Mouse (Mus musculus) regulatory T cell (primary cell): ENCODE measurements around the gene Rin2.

Experiments used
- in situ Hi-C: fragments of 300-600 bp; cut with MboI, MseI; formaldehyde crosslinking; loops from one replicate; pipeline ENCODE4 v1.15.1; 2025; ENCODE audit warnings: high pct_unique_total_duplicates

Gene Rin2

DNA sequence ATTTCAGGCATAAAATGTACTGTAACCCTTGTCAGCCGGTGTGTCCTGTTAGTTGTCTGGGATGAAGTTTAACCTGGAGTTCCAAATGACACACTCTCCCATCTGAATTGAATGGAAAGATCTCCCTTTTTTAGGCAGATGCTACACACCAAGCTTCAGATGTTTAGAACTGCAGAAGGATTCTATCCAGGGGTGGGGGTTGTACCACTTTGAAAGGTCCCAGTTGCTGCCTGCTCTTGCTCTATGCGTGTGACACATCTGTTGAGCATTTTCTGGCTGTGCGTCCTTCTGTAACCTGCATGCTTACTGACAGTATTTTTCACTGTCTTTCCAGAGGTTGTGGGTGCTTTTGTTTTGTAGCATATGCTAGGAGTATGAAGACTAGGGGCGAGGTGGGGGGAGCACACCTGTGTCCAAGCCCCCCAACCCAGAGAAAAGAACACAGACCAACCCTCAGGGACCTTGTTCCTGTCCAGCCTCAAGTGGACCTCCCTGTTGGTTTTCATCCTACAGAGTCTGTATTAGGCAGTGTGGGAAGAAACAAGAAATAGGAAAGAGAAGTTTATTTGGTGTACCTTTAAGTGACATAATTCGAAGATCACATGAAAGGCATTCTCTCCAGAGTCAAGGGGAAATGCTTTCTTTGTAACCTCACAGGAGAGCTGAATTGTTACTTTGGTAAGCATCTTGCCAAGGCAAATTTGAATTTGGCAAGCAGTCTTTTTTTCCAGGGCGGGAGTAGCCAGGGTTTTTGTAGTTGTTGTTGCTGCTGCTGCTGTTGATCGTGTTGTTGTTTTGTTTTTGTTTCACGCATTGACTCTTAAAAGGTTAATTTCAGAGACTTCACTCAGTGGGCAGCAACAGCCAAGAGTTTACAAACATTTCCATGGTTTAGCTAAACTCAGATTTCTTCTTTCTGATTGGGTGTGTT, 186.4 kb downstream of the Rin2 start:
- in situ Hi-C loops = no loop called here

DNA sequence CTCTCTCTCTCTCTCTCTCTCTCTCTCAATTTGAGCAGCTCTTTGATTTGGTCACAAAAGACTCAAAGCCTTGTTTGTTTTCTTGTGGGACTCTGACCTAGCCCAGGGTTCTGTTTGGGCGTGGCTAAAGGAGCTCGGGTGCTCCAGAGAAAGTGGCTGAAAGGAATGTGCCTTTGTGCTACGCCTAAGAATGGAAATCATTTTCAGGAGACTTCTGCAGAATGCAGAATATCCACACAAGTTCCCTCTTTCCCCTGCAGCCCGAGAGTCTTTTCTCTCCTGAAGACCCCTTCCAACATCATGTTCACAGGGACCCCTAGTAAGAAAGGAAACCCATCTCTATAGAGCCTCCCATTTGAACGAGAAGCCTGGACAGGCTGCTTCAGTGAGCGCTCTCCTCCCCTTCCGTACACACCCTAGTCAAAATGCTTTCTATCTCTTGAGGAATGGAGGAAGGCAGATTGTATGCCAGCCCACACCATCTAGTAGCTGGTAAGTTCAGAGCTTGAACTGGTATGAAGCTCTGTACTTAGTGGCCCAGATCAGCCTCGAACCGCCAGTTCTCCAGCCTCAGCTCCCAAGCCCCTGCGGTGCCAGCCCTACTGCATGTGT, 187.3 kb downstream of the Rin2 start:
- in situ Hi-C loops = no loop called here

DNA sequence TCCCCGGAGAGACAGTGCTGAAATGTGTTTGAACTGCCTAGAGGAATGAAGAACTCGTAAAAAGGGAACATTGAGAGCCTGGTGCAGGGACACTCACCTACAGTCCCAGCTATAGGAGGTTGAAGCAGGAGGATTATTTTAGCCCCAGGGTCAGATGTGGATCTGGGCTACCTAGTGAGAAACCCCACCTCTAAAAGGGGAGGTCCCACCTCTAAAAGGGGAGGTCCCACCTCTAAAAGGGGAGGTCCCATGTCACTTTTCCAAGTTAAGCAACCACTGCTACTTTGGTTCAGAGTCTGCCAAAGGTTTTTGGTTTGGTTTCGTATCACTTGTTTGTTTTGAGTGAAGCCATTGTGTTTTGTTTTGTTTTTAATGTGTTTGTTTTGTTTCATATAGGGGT, 190.3 kb downstream of the Rin2 start:
- in situ Hi-C loops = no loop called here

DNA sequence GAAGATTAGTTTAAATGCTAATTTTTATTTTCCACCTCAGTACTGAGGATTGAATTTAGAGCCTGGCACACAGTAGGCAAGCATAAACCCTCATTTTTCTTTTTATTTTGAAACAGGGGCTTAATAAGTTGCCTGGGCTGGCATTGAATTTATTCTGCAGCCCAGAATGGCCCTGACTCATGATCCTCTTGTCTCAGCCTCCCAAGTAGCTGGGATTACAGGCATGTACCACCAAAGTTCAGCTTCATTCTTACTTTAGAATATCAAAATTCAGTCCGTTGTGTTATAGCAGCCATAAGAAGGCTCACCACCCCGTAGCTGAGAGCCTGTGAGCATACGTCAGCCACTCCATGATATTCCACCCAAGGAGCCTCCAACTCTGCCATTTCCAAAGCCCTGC, 191.2 kb downstream of the Rin2 start:
- in situ Hi-C loops = no loop called here

DNA sequence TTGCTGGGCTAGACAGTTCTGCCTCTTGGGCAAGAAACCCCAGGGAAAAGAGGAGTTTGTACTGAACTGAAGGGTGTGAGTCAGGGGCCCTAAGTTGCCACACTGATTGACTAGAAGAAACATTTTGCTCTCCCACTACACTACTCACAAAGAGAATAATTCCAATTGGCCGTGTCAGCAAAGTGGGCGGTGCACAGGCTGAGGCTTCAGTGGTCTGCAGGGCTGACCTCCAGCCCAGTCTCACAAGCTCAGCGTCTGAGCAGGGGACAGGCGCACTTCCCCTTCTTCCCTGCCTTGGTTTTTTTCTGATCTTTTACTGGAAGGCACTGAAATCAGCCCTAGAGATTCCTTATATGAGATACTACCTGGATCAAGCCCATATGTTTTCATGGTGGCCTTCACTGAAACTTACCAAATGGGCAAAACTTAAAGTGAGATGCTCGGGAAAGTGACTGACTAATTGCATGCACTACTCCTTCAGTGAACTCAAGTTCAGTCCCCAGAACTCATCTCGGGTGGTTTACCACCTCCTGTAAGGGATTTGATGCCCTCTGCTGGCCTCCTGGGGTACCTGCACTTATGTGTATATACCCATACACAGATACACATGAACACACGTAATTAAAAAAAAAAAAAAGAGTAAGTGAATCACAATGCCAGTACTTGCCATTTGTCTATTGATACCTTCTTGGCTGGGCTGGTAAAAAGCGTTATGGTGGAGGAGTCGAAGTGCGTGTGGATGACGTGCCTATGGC, 191.9 kb downstream of the Rin2 start:
- in situ Hi-C loops = no loop called here

DNA sequence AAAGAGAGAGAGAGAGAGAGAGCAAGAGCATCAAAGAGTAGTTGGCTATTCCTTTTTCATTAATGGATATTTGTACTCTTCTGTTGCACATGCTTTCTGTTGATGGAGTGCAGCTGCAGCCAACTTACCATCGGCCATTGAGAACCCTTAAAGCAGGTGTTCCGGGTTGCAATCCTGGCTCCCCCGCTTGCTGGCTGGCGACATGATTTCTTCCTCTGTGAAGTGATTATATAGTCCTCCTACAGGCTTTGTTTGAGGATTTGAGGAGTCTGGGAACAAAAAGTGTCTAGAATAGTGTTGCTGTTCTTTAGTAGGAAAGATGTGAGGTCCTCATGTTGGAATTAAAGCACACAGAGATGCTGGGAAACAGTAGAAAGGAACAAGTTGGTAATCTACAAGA, 196.3 kb downstream of the Rin2 start:
- in situ Hi-C loops = no loop called here

DNA sequence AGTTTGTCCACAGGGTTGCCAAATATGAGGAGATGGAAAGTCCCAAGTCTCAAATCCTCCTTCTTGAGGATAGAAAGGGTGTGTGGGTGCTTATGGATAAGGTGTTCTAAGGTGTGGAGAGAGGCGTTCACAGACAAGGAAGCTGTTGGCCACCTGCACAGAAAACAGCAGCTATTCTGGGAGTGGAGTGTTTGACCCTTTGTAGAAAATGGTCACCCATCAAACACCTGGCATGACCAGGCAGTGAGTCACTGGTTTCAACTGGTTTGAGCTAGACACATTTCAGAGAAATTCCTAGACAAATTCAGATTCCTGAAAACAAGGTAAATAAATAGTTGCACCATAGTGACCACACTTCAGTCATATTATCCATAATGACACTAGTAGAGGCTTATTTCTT, 197.1 kb downstream of the Rin2 start:
- in situ Hi-C loops = no loop called here

DNA sequence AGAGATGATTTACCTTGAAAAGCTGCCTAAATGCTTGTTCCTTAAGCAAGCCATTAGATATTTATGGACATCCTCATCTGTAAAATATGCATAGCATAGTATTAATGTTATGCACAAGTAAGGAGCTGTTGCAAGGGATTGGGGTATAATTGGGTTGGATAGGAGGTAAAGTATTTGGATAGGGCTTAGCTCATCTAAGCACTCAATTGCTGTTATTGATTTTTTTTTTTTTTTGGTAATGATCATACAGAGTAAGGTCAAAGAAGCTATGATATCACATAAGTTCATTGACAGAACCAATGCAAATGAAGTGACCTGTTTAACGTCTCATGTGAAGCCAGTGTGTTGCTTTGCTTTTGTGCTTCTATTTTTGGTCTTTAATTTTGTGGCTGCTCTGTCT, 198.9 kb downstream of the Rin2 start:
- in situ Hi-C loops = no loop called here

DNA sequence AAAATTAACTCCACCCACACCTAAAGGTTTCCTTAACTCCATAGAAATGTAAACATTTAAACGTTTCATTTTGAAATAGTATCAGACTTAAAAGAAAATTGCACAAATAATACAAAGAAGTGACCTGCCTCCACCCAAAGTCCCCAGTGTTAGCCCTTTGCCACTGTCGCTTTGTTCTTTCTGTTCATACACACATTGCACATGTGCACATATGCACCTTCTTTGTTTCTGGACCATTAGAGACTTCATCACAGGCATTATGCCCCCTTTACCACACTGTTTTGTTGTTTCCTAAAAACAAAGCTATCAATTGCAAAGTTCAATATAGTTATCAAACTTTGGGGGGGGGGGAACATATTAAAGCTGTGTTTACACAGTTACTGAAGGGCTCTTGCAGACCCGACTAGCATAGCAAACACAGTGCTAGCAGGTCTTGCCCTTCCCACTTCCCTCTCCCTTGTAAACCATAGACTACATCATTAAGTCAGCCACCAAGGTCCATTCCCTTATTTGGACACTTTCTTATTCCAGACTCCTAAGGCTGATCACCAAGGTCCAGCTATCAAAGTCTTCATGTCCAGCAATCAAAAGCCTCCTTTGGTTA, 200.0 kb downstream of the Rin2 start:
- in situ Hi-C loops = no loop called here

DNA sequence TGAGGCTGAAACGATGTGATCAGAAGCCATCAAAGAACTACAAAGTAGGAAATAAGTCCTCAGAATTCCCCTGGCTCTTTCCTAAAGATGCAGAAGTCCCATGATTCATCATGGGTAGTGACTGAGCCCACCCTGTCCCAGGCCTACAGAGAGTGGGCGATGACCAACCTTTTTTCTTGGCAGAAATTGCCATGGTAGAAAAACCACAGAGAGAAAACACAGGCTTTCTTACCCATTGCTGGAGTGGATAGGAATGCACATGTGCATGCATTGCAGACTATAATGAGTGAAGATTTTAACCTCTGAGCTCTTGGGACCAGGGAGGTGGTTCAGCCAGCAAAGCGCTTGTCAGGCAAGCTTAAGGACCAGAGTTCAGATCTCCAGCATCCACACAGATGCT, 202.2 kb downstream of the Rin2 start:
- in situ Hi-C loops = no loop called here

DNA sequence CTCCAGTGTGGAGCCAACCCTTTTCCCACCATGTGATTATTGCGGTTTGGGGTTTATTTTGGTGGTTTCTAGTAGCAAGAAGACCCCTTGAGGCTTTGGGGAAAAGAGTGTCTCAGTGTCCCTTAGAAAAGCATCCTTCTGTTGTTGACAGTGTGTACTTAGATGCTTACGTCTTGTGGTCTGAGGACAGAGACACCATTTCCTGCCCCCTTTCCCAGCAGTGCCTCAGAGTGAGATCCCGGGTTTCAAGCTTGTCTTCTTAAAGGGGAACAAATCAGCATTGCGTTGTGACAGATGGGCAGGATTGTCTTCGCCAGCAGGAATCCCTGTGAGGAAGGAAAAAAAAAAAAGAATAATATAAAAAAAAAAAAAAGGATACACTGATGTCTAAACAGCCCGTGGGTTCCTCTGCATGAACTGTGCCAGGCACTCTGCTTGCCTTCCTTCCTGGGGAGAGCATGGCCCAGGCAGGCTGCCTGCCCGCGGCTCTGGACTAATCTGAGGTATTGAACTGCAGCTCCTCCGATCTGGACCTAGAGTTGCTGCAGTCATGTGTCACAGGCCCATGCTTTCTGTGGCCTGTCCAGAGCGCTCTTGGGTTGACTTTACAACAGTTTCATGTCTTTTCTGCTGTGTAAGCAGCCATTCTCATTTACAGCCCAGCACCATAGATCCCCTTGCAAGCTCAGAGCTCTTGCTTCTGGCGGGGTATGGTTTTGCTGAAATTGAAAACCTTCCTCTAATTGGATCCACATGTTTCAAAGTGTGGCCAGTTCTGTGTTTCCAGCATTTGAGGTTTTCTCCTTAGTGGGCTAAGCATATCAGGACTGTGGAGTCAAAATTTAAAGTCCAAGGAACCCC, 206.1 kb downstream of the Rin2 start:
- in situ Hi-C loops = no loop called here

DNA sequence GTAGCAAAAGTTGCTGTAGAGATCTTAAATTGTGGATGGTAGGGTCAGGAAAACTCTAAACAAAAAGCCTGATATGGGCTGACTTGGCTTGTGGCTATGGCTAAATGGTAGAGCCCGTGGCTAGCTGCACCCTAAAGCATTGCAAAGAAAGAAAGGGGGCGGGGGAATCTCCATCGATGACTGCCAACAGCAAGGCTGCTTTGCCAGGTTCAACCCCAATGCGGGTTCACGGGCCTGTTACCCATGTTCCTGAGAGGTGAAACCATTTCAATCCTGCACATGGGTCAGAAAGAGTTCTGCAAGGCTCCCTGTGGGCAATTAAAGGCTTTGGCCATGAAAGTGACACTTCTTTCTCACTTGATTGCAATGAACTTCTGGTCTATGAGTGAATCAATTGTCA, 206.9 kb downstream of the Rin2 start:
- in situ Hi-C loops = no loop called here

DNA sequence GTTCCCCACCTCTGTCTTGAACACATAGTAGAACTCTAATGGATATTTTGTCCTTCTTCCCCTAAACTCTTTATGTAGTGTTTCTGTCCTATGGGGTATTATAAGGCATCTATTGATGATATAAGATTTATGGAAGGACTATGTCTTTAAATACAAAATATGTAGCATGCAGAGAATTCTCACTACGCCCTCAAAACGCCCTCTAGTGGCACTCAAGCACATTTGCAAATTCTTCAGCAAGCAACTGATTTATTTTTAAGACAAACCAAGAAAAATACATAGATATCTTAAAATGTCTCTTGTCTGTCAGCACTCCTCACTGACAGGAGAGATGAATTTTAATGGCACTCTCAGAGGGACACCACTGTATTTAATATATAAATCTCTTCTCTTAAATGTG, 207.4 kb downstream of the Rin2 start:
- in situ Hi-C loops = no loop called here

DNA sequence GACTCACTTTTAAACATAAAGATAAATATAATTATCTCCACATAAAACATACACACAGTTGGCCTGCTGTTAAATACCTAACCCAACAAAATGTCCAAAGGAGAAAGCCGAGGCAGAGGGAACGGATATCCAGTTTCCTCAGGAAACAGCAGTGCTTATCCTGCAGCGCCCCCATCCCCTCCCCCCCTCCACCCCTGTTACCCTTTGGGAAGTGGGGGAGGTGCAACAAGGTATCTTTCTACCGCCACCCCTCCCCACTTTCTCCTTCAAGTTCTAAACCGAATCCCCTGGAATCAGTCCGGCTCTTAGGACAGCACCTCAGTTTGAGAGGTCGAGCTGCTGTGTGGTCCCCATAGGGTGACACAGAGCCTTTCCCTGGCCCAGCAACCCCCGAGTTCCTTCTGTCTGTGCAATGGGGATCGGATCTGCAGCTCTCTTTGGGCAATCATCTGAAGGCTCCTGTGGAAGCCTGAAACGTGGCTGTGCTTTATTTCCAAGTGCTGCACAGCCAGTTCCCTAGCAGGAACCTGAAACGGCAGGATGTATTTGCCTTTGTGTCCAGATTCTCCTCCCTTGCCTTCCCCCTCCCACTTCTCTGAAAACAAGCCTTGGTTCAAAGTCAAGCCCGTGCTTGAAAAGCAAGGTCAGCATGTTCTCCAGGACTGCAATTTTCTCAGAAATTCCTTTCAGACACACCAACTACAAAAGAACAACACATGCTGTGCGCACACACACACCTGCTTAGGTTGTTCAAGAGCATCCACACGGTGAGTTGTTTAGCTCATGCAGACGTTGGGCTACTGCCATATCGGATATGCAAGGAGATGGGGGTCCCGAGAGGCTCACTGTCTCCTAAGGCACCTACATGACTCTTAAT, 209.3 kb downstream of the Rin2 start:
- in situ Hi-C loops = no loop called here

DNA sequence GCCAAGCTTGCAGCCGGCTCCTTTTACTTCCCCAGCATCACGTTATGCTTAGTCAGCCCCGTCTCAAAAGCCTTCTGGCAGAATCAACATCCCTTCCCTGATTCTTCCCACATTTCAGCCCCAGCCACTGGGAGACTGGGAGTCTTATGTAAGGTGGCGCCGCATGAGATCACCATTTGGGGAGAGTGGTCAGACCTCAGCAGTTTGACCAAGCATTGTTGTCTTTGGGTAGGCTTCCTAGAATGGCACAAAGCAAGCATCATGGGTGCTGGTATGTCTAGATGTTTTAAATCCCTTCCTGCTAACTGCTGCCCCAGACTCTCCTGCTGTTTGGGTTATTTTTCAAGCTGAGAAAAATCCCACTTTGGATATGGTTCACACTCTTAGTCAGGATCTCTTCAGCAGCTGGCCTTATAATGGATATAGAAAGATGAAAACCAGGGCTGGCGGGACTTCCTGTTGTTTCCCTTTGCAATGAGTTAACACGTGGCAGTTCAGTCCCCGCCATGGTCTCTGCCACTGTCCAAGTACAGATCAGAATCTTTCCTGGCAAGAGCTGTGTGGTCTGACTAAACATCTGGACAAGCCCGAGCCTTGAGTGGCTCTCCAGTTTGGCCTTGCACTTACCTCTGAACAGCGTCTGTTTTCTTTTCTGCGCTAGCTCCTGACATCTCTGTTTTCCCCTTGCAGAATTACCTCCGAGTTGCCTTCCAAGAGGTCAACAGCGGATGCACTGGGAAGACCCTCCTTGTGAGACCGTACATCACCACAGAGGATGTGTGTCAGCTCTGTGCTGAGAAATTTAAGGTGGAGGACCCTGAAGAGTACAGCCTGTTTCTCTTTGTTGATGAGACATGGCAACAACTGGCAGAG, 210.1 kb downstream of the Rin2 start:
- in situ Hi-C loops = no loop called here

DNA sequence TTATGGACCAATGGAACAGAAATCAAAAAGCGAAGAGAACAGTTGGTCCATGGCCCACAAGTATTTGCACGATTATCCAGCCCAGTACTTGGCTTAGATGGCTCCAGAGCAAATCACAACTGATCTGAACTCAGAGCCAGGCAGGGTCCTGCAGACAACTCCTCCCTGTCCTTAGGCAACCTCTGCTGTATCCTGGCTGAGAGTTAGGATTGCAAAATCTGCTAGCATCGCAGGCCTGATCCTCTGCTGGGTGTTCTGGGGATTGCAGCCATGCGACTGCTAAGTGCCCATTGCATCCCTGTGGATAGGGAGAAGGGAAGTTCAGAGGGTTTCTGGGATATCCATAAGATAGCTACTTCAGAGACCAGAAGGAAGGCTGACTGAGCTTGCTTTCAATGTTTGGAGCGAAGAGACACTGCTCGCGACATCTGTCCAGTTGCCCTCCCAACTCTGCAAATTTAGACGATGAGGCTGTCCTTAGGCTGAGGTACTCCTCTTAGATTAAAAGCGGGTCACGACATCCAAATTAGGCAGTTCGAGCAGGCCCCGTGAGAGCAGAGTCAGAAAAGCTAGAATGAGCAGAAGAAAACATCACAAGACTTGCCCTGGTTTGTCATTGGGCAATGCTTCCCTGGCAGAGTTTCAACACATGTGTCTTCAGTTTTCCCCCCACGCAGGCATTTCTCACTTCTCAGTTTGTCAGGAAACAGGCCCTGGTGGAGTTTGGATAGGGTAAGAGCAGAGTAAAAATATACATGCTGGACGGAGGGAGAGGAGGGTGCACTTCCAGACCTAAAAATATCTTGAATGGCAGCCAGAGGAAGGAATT, 213.1 kb downstream of the Rin2 start:
- in situ Hi-C loops = no loop called here

DNA sequence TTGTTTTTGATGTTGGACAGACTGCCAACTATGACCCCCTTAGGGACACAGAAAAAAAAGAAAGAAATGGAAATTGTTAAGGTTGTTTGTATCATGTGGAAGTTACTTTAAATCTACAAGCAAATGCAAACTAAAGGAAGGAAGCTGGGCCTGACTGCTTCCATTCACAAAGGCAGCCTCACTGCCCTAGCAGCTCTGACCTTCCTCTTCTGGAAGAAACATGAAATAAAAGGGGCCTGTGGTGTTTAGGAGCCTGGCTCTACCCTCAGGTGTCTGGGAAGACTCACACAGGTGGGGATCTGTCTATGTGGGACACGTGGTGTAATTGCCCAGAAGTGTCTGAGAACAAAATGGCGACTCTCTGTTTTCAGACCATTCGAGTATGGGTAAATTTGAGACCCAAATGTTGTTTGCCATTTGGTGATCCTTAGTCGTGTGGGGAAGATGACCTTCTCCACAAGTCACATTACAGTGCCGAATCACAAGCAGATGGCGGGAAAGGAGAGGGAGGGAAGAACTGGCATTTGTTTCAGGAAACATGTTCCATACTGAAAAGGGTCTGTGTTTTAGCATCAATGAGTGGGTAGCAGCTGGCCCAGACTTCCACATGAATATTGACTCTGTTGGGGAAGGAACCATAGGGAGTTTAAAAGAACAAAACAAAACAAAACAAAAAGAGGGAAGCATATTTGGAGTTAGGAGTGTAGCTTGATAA, 213.9 kb downstream of the Rin2 start:
- in situ Hi-C loops = no loop called here

DNA sequence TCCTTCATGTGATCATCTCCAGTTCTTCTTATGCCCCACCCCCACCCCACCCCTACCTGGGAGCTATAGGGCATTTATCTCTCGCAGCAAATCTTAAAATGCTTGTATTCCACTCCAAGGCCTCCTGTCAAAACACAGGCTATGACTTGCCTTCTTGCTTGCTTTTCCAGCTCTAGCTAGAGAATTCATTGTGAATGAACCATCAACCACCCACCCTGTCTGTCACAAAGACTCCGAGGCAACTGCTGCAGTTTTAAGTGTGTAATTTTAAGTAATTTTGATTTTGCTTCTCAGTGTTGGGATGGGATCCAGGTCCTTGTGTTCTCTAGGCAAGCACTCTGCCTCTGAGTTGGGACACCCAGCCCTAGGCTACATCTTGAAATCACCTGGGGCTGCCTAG, 215.6 kb downstream of the Rin2 start:
- in situ Hi-C loops = no loop called here
